Mouse (Mus musculus): Measurements from ENCODE around the gene Slc2a9. TPM values are rescaled to one million over a fixed set of nuclear protein-coding genes. Genes with fewer than 3 reads are reported as not detected.

The Slc2a9 gene
- 0.83 and 1.9 TPM in 2 replicates for polyA plus RNA-seq (2012; ENCODE audit: insufficient read depth, insufficient read length, missing spikeins)

DNA sequence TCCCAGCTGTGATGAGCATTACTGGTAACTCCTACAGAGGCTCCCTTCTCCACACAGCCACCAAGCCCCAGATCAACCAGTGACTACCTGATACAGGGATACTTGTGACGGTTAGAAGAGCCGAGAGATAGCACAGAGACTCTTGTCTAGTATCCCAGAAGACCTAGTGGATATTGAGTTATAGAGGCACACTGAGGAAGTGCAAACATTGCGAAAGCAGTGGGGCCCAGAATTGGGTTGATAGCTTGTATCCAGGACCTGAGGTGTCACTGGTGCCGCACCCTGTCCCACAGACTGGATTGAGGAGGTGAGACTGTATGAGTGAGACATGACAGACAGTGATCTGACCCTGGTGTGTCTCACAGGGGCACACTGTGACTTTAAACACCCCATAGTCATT, at the start of gene Slc2a9:
Slc2a9 (minus strand) TSS at position 152 of the 400 bp plus-strand sequence.
- Histone ChIP-seq H3K27ac (replicated peaks; ENCODE audit: low read depth, low read length) (no peak within 1 kb of the TSS), H3K4me1 (ENCODE audit: control insufficient read depth, insufficient read depth, insufficient read length, low read length) (0 out of 2 replicates have a peak, but pooled peaks cover 6% of the 10 kb centered on the region), H3K4me3 (ENCODE audit: insufficient read depth, low read depth, low read length) (no peak within 1 kb of the TSS)

DNA sequence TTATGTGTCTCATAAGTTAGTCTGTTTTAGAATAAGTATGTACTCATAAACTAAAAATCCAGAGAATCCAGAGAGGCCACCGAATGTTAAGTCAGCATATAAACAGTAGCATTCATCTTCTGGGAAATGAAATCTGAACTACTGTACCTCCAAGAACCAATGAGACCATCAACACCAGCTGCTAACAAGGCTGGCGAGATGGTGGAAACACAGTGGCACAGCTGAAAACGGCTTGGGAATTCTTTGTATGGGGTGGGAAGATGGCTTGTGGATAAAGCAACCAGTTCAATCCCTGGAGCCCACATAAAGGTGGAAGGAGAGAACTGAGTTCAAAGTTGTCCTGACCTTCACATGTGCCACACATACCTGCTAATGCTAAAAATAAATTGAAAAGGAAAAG, 49.7 kb upstream of the Slc2a9 start:
- Histone ChIP-seq H3K4me1 (ENCODE audit: control insufficient read depth, insufficient read depth, insufficient read length, low read length) (peaks cover 29% of the 10 kb centered on the region), H3K4me3 (ENCODE audit: insufficient read depth, low read depth, low read length) (no peak overlapping the region), H3K27ac (replicated peaks; ENCODE audit: low read depth, low read length) (no peak overlapping the region)

DNA sequence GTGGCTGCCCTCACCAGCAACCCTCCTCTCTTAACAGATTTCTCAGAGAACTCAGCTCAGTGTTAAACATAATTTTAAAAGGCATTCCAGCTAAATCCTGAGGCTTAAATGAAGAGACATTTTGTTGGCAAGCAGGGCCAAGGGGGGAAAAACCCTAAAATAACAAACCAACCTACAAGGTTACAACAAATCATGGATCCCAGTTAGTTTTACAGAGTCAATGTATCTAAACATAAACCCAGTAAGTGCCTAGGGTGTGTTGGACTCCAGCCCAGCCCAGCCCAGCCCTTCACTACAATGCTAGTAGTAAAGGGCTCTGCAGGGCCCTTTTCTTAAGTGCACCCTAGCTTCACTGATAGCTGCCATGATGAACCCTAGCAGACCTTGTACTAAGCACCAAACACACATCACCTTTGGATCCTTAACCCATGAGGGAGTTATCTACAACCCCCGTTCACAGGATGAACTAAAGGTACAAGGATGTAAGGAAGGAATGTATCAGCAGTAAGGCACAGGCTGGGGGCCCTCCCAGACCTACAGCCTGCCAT, 47.4 kb upstream of the Slc2a9 start:
- Histone ChIP-seq H3K4me3 (ENCODE audit: insufficient read depth, low read depth, low read length) (no peak overlapping the region), H3K27ac (replicated peaks; ENCODE audit: low read depth, low read length) (no peak overlapping the region), H3K4me1 (ENCODE audit: control insufficient read depth, insufficient read depth, insufficient read length, low read length) (peaks cover 29% of the 10 kb centered on the region)

DNA sequence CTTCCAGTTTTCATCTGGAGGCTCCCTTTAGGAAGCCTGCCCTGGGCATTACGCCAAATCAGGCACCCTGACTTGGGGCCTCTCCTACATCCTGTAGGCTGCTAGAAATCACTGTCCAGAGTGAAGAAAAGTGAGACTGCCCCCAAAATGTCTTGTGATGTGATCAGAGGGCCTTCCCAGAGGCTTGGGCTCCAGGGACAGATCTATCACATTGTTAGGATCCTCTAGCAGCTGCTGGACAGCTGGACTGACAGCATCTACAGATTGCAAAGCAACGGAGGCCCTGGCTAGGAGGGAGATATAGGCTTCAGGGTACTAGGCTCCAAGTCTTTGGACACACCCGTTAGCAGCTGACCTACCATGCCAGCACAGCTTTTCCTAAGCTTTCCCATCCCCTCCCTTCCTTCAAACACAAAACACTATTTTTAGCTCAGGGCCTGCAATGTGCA, 46.5 kb upstream of the Slc2a9 start:
- Histone ChIP-seq H3K4me3 (ENCODE audit: insufficient read depth, low read depth, low read length) (no peak overlapping the region), H3K27ac (replicated peaks; ENCODE audit: low read depth, low read length) (no peak overlapping the region), H3K4me1 (ENCODE audit: control insufficient read depth, insufficient read depth, insufficient read length, low read length) (peaks cover 23% of the 10 kb centered on the region)

DNA sequence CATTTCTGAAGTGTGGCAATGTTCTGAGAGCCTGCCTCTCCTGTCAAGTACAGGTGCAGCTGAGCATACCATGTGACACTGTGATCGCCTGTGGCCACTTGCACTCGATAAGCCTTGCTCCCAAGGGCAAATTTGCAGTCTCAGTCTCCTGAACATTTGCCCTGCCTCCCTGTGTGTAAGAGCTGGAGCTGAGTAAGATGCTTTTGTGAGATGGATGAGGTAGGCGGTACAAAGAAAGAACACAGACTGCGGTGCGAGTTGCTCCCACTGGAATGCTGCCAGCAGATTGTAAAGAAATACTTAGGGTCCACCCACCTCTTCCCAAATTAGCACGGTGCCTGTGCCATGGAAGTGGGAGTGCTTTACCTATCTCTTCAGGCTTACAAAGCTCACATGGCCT, 44.4 kb upstream of the Slc2a9 start:
- peaks cover 15% of the 10 kb centered on the region for H3K4me1 ChIP-seq (ENCODE audit: control insufficient read depth, insufficient read depth, insufficient read length, low read length)
- no peak overlapping the region for H3K4me3 ChIP-seq (ENCODE audit: insufficient read depth, low read depth, low read length)
- no peak overlapping the region for H3K27ac ChIP-seq (replicated peaks; ENCODE audit: low read depth, low read length)

DNA sequence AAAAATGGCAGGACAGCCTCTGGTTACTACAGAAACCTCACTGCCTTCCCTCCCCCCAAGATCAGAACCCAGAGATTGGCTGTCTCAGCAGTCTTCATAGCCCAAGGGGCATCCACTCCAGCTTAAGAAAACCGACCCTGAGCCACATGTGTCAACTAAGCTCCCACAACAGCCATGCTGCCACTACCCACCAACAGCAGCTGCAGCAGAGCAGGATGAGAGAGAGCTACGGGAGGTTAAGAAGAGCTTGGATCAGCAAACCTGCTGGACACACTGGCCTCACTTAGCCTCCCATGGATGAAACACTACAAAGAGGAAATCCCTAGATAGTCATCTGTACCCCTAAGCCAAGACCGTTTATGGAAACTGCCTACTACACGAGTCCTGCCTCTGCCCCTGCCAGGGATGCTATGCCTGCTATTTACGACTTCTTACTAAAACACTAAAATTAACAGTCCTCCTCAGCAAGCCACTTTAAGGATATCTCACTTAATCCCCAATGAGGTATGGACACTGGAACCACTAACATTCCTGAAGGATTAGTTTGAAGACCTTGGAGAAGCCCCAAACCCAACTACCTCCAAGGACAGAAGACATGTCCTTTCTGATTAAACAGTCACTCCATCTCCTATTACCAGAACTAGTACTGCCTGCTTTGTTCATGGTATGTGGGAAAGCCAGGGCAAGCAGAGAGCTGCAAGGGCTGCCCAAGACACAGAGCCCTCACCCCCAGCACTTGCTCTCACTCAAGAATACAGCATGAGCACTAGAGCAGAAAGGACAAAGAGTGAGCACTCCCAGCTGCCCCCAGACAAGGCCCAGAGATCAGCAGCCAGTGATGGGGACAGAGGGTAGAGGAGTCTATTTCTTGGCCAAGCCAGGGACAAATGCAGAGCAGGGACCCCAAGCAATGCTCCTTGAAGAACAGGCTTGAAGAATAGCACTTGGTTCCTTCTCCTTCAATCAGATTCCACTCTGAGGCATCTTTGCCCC, 41.8 kb upstream of the Slc2a9 start:
- H3K4me1 ChIP-seq (ENCODE audit: control insufficient read depth, insufficient read depth, insufficient read length, low read length): peaks cover 9% of the 10 kb centered on the region
- H3K27ac ChIP-seq (replicated peaks; ENCODE audit: low read depth, low read length): no peak overlapping the region
- no peak overlapping the region for H3K4me3 ChIP-seq (ENCODE audit: insufficient read depth, low read depth, low read length)

DNA sequence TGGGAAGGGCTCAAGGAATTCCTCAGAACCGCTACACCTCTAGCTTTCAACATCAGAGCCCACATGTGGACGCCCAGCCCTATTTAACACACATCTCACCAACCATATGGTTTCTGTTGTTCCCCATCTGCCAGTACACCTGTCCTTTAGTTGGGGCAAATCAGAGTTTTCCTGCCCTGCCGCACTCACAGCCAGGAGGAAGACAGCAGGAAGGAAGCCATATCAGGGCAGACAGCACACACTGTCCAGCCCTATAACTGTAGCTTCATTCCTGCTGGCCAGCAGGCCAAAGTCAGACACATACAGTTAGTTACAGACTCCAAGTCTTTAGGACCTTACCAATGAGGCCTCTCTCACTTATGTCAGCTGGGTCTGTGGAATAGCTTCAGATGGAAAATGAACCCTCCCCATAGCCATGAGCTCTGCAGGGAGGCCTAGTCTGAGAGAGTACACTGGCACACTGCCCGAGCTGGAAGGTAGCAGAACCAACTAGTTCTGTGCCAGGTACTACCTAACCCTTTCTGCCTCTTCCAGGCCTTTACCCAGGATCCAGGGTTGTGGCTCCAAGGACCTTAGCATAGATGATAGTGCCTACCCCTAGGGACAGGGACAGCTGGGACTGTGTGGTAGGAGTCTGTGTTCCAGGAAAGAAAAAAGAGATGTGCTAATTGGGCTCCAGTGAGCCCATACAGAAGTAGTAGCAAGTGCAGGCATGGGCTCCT, 40.7 kb upstream of the Slc2a9 start:
- peaks cover 5% of the 10 kb centered on the region for H3K4me1 ChIP-seq (ENCODE audit: control insufficient read depth, insufficient read depth, insufficient read length, low read length)
- H3K27ac ChIP-seq (replicated peaks; ENCODE audit: low read depth, low read length): no peak overlapping the region
- H3K4me3 ChIP-seq (ENCODE audit: insufficient read depth, low read depth, low read length): no peak overlapping the region

DNA sequence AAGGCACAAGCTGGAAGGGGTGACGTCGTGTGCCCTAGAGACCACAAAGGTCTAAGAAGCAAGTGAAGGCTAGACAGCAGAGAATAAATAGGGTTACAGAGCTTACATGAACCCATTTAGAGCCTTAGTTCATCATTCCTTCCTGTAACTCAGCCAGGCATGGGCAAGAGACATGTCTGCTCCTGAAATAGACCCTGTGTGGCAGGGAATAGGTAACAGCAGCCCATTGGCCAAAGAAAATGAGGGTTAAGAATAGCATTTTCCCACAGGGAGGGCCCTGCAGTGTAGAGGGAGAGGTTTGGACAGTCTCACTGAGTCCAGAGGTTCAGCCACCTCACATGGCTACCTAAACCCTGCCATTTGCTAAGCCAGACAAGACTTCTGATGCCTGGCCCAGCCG, 38.8 kb upstream of the Slc2a9 start:
- H3K27ac ChIP-seq (replicated peaks; ENCODE audit: low read depth, low read length): peak overlapping the region; percentile 77
- peaks cover 5% of the 10 kb centered on the region for H3K4me1 ChIP-seq (ENCODE audit: control insufficient read depth, insufficient read depth, insufficient read length, low read length)
- H3K4me3 ChIP-seq (ENCODE audit: insufficient read depth, low read depth, low read length): no peak overlapping the region

DNA sequence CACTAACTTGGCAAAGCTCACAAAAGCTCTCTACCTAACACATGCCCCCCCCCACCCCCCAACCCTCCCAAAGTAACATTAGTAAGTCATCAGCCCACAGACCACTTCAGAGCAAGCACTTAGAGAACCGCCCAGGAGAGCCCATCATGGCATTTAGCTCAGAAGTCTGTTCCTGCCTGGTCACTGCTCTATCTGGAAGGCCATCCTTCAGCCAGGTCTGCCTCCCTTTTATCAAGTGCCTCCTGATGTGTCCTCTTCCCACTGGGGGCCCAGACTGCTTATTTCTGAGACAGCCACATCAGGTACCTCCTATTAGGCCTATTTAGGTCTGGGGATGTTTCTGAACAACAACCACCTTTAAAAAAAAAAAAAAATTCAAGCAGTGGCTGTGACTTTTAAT, 38.0 kb upstream of the Slc2a9 start:
- Histone ChIP-seq H3K4me1 (ENCODE audit: control insufficient read depth, insufficient read depth, insufficient read length, low read length) (peaks cover 5% of the 10 kb centered on the region), H3K4me3 (ENCODE audit: insufficient read depth, low read depth, low read length) (no peak overlapping the region), H3K27ac (replicated peaks; ENCODE audit: low read depth, low read length) (peak overlapping the region; percentile 68; the same call in 1 of the 2 replicates)

DNA sequence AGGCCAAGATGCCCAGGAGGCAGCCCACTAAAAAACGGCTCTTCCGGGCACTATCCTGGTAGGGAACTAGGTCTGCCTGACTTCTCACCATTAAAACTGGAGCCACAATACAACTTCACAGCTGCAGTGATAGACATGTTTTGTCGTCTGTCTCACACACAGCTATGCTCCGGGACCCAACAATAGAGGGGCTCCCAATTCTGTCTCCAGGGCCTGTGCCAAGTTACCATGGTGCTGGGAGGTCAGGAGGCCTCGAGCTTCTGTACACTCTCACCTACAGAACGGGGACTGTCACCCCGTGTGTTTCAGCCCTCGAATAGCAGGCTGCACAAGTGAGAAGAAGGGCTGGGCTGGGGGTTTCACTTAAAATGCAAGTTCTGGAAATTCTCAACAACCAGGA, 35.6 kb upstream of the Slc2a9 start:
- no peak overlapping the region for H3K27ac ChIP-seq (replicated peaks; ENCODE audit: low read depth, low read length)
- peaks cover 2% of the 10 kb centered on the region; the same call in 1 of the 2 replicates for H3K4me1 ChIP-seq (ENCODE audit: control insufficient read depth, insufficient read depth, insufficient read length, low read length)
- no peak overlapping the region for H3K4me3 ChIP-seq (ENCODE audit: insufficient read depth, low read depth, low read length)

DNA sequence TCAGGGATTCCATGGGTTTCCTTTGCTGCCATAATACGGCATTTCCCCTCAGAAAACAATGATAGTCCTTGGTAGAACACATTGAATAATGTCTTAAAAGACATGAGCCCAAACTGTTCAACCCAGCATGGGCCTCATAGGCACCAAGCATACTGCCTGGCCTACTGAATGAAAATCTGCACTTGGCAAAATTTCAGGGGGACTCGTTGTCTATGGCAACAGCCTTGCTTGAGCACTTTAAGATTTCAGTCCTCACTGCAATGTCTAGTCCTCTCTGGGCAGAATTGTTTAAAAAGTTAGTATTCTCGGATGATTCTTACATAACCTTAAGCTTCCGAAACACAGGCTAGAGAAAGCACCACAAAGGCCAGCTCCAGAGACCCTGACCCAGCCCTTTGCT, 34.9 kb upstream of the Slc2a9 start:
- Histone ChIP-seq H3K27ac (replicated peaks; ENCODE audit: low read depth, low read length) (no peak overlapping the region), H3K4me3 (ENCODE audit: insufficient read depth, low read depth, low read length) (no peak overlapping the region)

DNA sequence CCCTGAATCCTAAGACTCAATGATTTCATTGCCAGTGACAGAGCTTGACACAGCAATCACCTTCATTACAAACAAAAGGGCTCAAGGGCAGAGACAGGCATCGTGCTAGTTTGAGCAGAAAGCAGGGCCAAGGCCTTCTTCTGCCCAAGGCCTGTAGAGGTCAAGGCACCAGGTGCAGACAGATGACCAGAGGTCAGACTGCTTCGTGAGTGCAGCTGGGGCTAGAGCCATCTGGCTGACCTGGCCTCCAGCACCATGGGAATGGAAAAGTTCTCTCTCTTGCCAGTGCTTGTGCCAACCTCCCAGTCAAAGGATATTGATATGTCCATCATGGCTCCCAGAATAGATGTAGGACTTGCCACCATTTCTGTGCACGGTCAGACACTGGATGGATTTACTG, 33.9 kb upstream of the Slc2a9 start:
- Histone ChIP-seq H3K4me3 (ENCODE audit: insufficient read depth, low read depth, low read length) (no peak overlapping the region), H3K4me1 (ENCODE audit: control insufficient read depth, insufficient read depth, insufficient read length, low read length) (peaks cover 4% of the 10 kb centered on the region; the same call in 1 of the 2 replicates), H3K27ac (replicated peaks; ENCODE audit: low read depth, low read length) (peak overlapping the region; percentile 63)

More for the DNA sequence above, 34.9 kb upstream of the Slc2a9 start:
- H3K4me1 ChIP-seq (ENCODE audit: control insufficient read depth, insufficient read depth, insufficient read length, low read length): peaks cover 4% of the 10 kb centered on the region; the same call in 1 of the 2 replicates

DNA sequence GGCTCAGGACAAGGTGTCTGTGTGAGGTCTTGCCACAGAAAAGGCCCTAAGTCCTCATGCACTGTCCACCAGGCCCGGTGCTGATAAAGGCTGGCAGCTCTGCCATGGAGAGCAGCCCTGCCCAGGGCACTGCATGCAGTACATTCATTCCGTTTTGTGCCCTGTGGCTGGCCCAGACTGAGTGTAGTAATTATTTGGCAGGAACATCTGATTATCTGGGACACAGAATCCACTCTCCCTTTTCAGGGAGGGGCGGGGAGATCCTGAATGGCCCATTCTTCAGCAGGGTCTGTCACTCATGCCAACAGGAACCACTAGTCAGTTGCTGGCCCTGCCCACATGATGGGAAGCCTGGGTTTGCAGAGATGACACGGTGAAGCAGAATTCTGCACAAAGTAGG, 29.1 kb upstream of the Slc2a9 start:
- Histone ChIP-seq H3K4me1 (ENCODE audit: control insufficient read depth, insufficient read depth, insufficient read length, low read length) (peaks cover 4% of the 10 kb centered on the region; the same call in 1 of the 2 replicates), H3K27ac (replicated peaks; ENCODE audit: low read depth, low read length) (no peak overlapping the region), H3K4me3 (ENCODE audit: insufficient read depth, low read depth, low read length) (no peak overlapping the region)

DNA sequence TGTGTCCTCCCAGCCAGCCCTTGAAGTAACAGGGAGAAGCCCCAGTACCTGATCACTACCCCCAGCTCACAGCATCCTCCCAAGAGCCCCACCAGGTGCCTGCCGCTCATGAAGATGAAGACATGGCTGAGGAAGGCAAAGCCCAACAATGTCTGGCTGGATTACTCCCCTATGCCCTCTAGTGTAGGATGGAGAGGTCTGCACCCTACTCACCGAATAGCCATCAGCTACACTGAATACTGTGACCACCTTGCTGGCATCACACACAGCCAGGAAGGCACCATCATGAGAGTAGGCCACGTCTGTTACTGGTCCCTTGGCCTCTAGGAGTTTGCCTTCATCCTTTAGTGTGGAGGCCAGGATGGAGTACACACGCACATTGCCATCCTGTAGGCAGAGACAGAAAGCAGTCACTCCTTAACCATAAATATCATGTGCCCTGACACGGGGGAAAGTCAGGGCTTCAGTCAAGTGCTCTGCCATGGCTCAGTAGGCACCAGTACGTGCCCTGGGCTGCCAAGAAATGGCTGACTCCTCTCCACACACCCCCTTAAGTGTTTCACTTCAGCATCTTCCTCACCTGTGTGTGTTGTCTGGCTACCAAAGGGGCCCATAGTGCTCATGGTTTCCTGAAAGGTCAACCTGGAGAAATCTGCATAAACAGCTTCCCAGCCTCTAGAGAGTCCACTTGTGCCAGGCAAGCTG, 26.9 kb upstream of the Slc2a9 start:
- no peak overlapping the region for H3K27ac ChIP-seq (replicated peaks; ENCODE audit: low read depth, low read length)
- no peak overlapping the region for H3K4me3 ChIP-seq (ENCODE audit: insufficient read depth, low read depth, low read length)
- peaks cover 4% of the 10 kb centered on the region; the same call in 1 of the 2 replicates for H3K4me1 ChIP-seq (ENCODE audit: control insufficient read depth, insufficient read depth, insufficient read length, low read length)
